Mouse (Mus musculus) naive thymus-derived CD4-positive, alpha-beta T cell, adult 5 months (primary cell): ENCODE data around the gene Gm21961. TPM values are rescaled to one million over a fixed set of nuclear protein-coding genes. Genes with fewer than 3 reads are reported as not detected.

Experiments
- polyA plus RNA-seq: library from polyadenylated mRNA; unstranded; fragments of 100-300 nt; shearing (Covaris generic); gene quantifications from one replicate; pipeline ENCODE4 v1.2.1, GENCODE M21; 2017

Gm21961 gene
- not detected for polyA plus RNA-seq

GRCm38 (mm10) chr15:65014804-65015203, at the start of gene Gm21961:
Gm21961 (minus strand) TSS chr15:65014904.

Other genes starting within 250 kb of the Gm21961 start
- gene Gm21798, start 197.2 kb downstream of the Gm21961 start, polyA plus RNA-seq, result not detected